In genomic region chr14:34444924-34445323, GRCm38 (mm10) we compare ENCODE assay signal across 22 mouse cellular contexts. TPM values are rescaled to one million over a fixed set of nuclear protein-coding genes. Genes with fewer than 3 reads are reported as not detected.
DNase-seq lines count a peak whose midpoint lies in the region; ATAC-seq and TF ChIP-seq lines count a peak whose summit lies in the region.
"Had no signal": no experiment of that assay in that cellular context is flagged by ENCODE, and none has a peak within 500 bp of the region (broad histone marks: within the 10 kb centered on the region; RNA-seq: fewer than 3 reads in every experiment).

No protein-coding gene starts in this region.

- no peak overlapping the region for H3K4me2 ChIP-seq in embryonic facial prominence, embryonic 14.5 days (ENCODE audit: low read depth, low read length)
- H3K4me2 ChIP-seq in heart, postnatal 0 days (ENCODE audit: low read depth, low read length), result no peak overlapping the region
- no peak overlapping the region for H3K4me2 ChIP-seq in stomach, embryonic 16.5 days (ENCODE audit: low read depth, low read length)
- H3K4me2 ChIP-seq: embryonic facial prominence, embryonic 12.5 days; hindbrain, embryonic 14.5 days; neural tube, embryonic 15.5 days had no signal

- H3K79me2 ChIP-seq in heart, adult 2 months (replicated peaks; ENCODE audit: control insufficient read depth, insufficient read depth, low read length), result no peaks in the 10 kb centered on the region

- H3K9me3 ChIP-seq in embryonic facial prominence, embryonic 14.5 days (ENCODE audit: control insufficient read depth, low read length), result no peaks in the 10 kb centered on the region
- 0 out of 2 replicates have a peak, but pooled peaks cover 2% of the 10 kb centered on the region for H3K9me3 ChIP-seq in embryonic facial prominence, embryonic 10.5 days
- H3K9me3 ChIP-seq in heart, postnatal 0 days (replicated peaks; ENCODE audit: control insufficient read depth, low read length), result no peaks in the 10 kb centered on the region
- no peaks in the 10 kb centered on the region for H3K9me3 ChIP-seq in stomach, embryonic 16.5 days (replicated peaks; ENCODE audit: control insufficient read depth, low read length)
- H3K9me3 ChIP-seq: embryonic facial prominence, embryonic 12.5 days; neural tube, embryonic 15.5 days had no signal

- peaks cover 4% of the 10 kb centered on the region; the same call in 1 of the 2 replicates for H3K4me1 ChIP-seq in embryonic facial prominence, embryonic 14.5 days (ENCODE audit: control insufficient read depth, insufficient read depth, low read length)
- peaks cover 6% of the 10 kb centered on the region for H3K4me1 ChIP-seq in embryonic facial prominence, embryonic 10.5 days
- peaks cover 8% of the 10 kb centered on the region; the same call in 1 of the 2 replicates for H3K4me1 ChIP-seq in heart, postnatal 0 days (ENCODE audit: control insufficient read depth, insufficient read depth)
- H3K4me1 ChIP-seq in heart, adult 2 months (ENCODE audit: control insufficient read depth, insufficient read depth, low read length), result peaks cover 5% of the 10 kb centered on the region
- H3K4me1 ChIP-seq in stomach, embryonic 16.5 days (ENCODE audit: control insufficient read depth, insufficient read depth, low read length), result peaks cover 16% of the 10 kb centered on the region

- H3K36me3 ChIP-seq in embryonic facial prominence, embryonic 14.5 days (ENCODE audit: control insufficient read depth, insufficient read depth, low read length), result peaks cover 57% of the 10 kb centered on the region
- H3K36me3 ChIP-seq in embryonic facial prominence, embryonic 10.5 days (replicated peaks), result peaks cover 83% of the 10 kb centered on the region
- H3K36me3 ChIP-seq in heart, postnatal 0 days (replicated peaks; ENCODE audit: control insufficient read depth, insufficient read depth, low read length), result peaks cover 38% of the 10 kb centered on the region; the same call in 1 of the 2 replicates
- peaks cover 32% of the 10 kb centered on the region for H3K36me3 ChIP-seq in heart, adult 2 months (ENCODE audit: control insufficient read depth, insufficient read depth, low read length)
- H3K36me3 ChIP-seq in stomach, embryonic 16.5 days (ENCODE audit: control insufficient read depth, insufficient read depth, low read length), result peaks cover 15% of the 10 kb centered on the region

- TF ChIP-seq POLR2A in heart, adult 2 months (IDR thresholded peaks at IDR 0.05; ENCODE audit: insufficient read depth, low read depth, low read length), result no peak

- H3K27me3 ChIP-seq in embryonic facial prominence, embryonic 14.5 days (replicated peaks; ENCODE audit: control insufficient read depth, insufficient read depth, low read length), result no peaks in the 10 kb centered on the region
- H3K27me3 ChIP-seq in embryonic facial prominence, embryonic 10.5 days (replicated peaks; ENCODE audit: low read depth, poor library complexity, severe bottlenecking), result no peaks in the 10 kb centered on the region
- H3K27me3 ChIP-seq in heart, postnatal 0 days (ENCODE audit: control insufficient read depth, insufficient read depth, low read length), result no peaks in the 10 kb centered on the region
- H3K27me3 ChIP-seq in heart, adult 2 months (ENCODE audit: control insufficient read depth, insufficient read depth, low read length), result no peaks in the 10 kb centered on the region
- no peaks in the 10 kb centered on the region for H3K27me3 ChIP-seq in stomach, embryonic 16.5 days (ENCODE audit: control insufficient read depth, insufficient read depth, low read length)
- H3K27me3 ChIP-seq: embryonic facial prominence, embryonic 12.5 days; neural tube, embryonic 15.5 days had no signal

- intact Hi-C loops in heart, adult 2 months (cut with DNase I), result no loop called here

- no peak overlapping the region for H3K4me3 ChIP-seq in embryonic facial prominence, embryonic 14.5 days (ENCODE audit: low read depth, low read length)
- no peak overlapping the region for H3K4me3 ChIP-seq in embryonic facial prominence, embryonic 10.5 days
- no peak overlapping the region for H3K4me3 ChIP-seq in heart, postnatal 0 days (ENCODE audit: low read depth, low read length)
- no peak overlapping the region for H3K4me3 ChIP-seq in heart, adult 2 months
- H3K4me3 ChIP-seq in stomach, embryonic 16.5 days (replicated peaks; ENCODE audit: low read length), result no peak overlapping the region
- H3K4me3 ChIP-seq: embryonic facial prominence, embryonic 12.5 days; neural tube, embryonic 15.5 days had no signal

- no peak for TF ChIP-seq CTCF in heart, postnatal 0 days (IDR thresholded peaks at IDR 0.05; ENCODE audit: low read depth)
- no peak for TF ChIP-seq CTCF in heart, adult 2 months (IDR thresholded peaks at IDR 0.05)

- no peak for DNase-seq in embryonic facial prominence, embryonic 14.5 days (ENCODE audit: low spot score)
- no peak for DNase-seq in embryonic facial prominence, embryonic 10.5 days (ENCODE audit: low spot score)
- DNase-seq in heart, postnatal 0 days (ENCODE audit: low spot score), result no peak
- no peak for DNase-seq in heart, adult 2 months
- DNase-seq in brain, adult 2 months (ENCODE audit: low read depth, low spot score), result peak; percentile 43
- no peak for DNase-seq in right cerebral cortex, postnatal 36 days (ENCODE audit: low spot score in 2 of 2)
- DNase-seq: adrenal gland, adult 8-10 months; cerebellum, adult 18-20 months; cerebellum, postnatal 14 days; heart, postnatal 14 days; kidney, adult 2 months; kidney, postnatal 25 days; lung, postnatal 4 days; right cerebral cortex, adult 18-20 months; thymus, postnatal 14 days had no signal

- no peak overlapping the region for H3K9ac ChIP-seq in embryonic facial prominence, embryonic 14.5 days (ENCODE audit: low read depth, low read length)
- H3K9ac ChIP-seq in heart, postnatal 0 days (replicated peaks; ENCODE audit: low read depth, low read length), result no peak overlapping the region
- H3K9ac ChIP-seq in heart, adult 2 months (ENCODE audit: low read depth, low read length), result no peak overlapping the region
- H3K9ac ChIP-seq in stomach, embryonic 16.5 days (ENCODE audit: low read length), result no peak overlapping the region
- H3K9ac ChIP-seq: embryonic facial prominence, embryonic 12.5 days; hindbrain, embryonic 14.5 days; neural tube, embryonic 15.5 days had no signal

- 0 out of 2 replicates have a peak overlapping the region, but pooled peaks have one; percentile 5 for H3K27ac ChIP-seq in embryonic facial prominence, embryonic 14.5 days (replicated peaks; ENCODE audit: low read depth, low read length)
- H3K27ac ChIP-seq in embryonic facial prominence, embryonic 10.5 days (replicated peaks), result no peak overlapping the region
- H3K27ac ChIP-seq in heart, postnatal 0 days (ENCODE audit: low read depth), result peak overlapping the region; percentile 43; the same call in 1 of the 2 replicates
- no peak overlapping the region for H3K27ac ChIP-seq in heart, adult 2 months
- peak overlapping the region; percentile 61; the same call in 1 of the 2 replicates for H3K27ac ChIP-seq in stomach, embryonic 16.5 days (ENCODE audit: low read length)
- H3K27ac ChIP-seq: embryonic facial prominence, embryonic 12.5 days; hindbrain, embryonic 14.5 days had no signal

- ATAC-seq in embryonic facial prominence, embryonic 14.5 days (ENCODE audit: low read depth), result no peak
- no peak for ATAC-seq in heart, postnatal 0 days (ENCODE audit: insufficient read depth, low read depth)
- no peak for ATAC-seq in stomach, embryonic 16.5 days (ENCODE audit: insufficient read depth, low FRiP score)
- ATAC-seq: activated CD4-positive, CD25-positive, alpha-beta regulatory T cell, adult 4 months; forebrain, embryonic 14.5 days; inflammation-experienced regulatory T-cells, adult 6 months had no signal

- no peak for TF ChIP-seq EP300 in heart, postnatal 0 days (IDR thresholded peaks at IDR 0.05; ENCODE audit: low read depth)
- no peak for TF ChIP-seq EP300 in heart, adult 2 months (IDR thresholded peaks at IDR 0.05; ENCODE audit: insufficient read depth, low read depth, low read length)

RNA-seq across cellular contexts. Expression of gene Bmpr1a, which starts 58.2 kb away (rescaled TPM):
- polyA plus RNA-seq in embryonic facial prominence, embryonic 14.5 days (2014; fragmentation: Nextera tagmentation; extraction: Ambion mirVana), result 65.0 and 68.7 TPM in 2 replicates
- 50.7 and 52.8 TPM in 2 replicates for polyA plus RNA-seq in embryonic facial prominence, embryonic 10.5 days (2016; fragmentation: Nextera tagmentation; extraction: Ambion mirVana)
- total RNA-seq in heart, postnatal 0 days (2014; rRNA removed; ENCODE audit: low replicate concordance), result 99.5 and 130 TPM in 2 replicates
- polyA plus RNA-seq in heart, postnatal 0 days (2015; fragmentation: Nextera tagmentation; extraction: Ambion mirVana), result 37.2 and 38.6 TPM in 2 replicates
- total RNA-seq in heart, adult 2 months (2021), result 10 to 100 TPM; 58.4 to 62.5 TPM
- 13.8 and 38.2 TPM in 2 replicates for polyA plus RNA-seq in heart, adult 2 months (2012; rRNA removed)
- polyA plus RNA-seq in stomach, embryonic 16.5 days (2015; fragmentation: Nextera tagmentation; extraction: Ambion mirVana), result 22.4 and 22.9 TPM in 2 replicates

Comparison
In these comparisons a context has a peak if more than half of its experiments do, and no peak if none do; other contexts are left out.
1. H3K27ac ChIP-seq: peak in embryonic facial prominence, embryonic 14.5 days (single experiment), heart, postnatal 0 days (single experiment) and stomach, embryonic 16.5 days (single experiment); none in embryonic facial prominence, embryonic 10.5 days (single experiment) and heart, adult 2 months (single experiment).